Mouse (Mus musculus) erythroblast, adult 5-6 weeks (primary cell): ENCODE data around the gene Foxj1. TPM values are rescaled to one million over a fixed set of nuclear protein-coding genes. Genes with fewer than 3 reads are reported as not detected.

ENCODE experiments used
- ATAC-seq: replicated peaks from 2 replicates; pipeline ENCODE4 v1.8.0; 2016; ENCODE audit warnings: moderate number of reproducible peaks, mild to moderate bottlenecking, moderate TSS enrichment, inconsistent platforms; ENCODE audit not compliant: poor library complexity, low FRiP score, severe bottlenecking
- total RNA-seq, 2 experiments: library from RNA; stranded (forward) in 1 of 2; stranded (reverse) in 1 of 2; fragments of 150-400 nt in 1 of 2; fragments of 200-764, 138-1000 nt in 1 of 2; gene quantifications; 2 replicates each; pipeline versions ENCODE4 v1.2.3 to v1.2.4; 2015 to 2017; ENCODE audit warnings: low replicate concordance in 2 of 2

The Foxj1 gene
- total RNA-seq, 2 experiments from 2014 or later = not detected

GRCm38 (mm10) chr11:116347955-116348354, 12.8 kb upstream of the Foxj1 start:
- ATAC-seq = no peak

- ATAC-seq = no peak
Measured at GRCm38 (mm10) chr11:116347012-116347411, 11.8 kb upstream of the Foxj1 start.

- no peak for ATAC-seq
Measured at GRCm38 (mm10) chr11:116342069-116342791, 7.0 kb upstream of the Foxj1 start.

GRCm38 (mm10) chr11:116337531-116337930, 2.3 kb upstream of the Foxj1 start:
- ATAC-seq = no peak

- ATAC-seq = no peak
Measured at GRCm38 (mm10) chr11:116337000-116337399, 1.8 kb upstream of the Foxj1 start.

- ATAC-seq = no peak
Measured at GRCm38 (mm10) chr11:116336393-116336792, 1.2 kb upstream of the Foxj1 start.

- ATAC-seq = no peak
Measured at GRCm38 (mm10) chr11:116334417-116334782, 799 bp downstream of the Foxj1 start.

GRCm38 (mm10) chr11:116333526-116334416, 1.4 kb downstream of the Foxj1 start:
- no peak for ATAC-seq

GRCm38 (mm10) chr11:116332983-116333270, 2.3 kb downstream of the Foxj1 start:
- no peak for ATAC-seq

GRCm38 (mm10) chr11:116332232-116332982, 2.8 kb downstream of the Foxj1 start:
- ATAC-seq = no peak

- ATAC-seq = no peak
Measured at GRCm38 (mm10) chr11:116330211-116330518, 5.0 kb downstream of the Foxj1 start.

GRCm38 (mm10) chr11:116329314-116330210, 5.6 kb downstream of the Foxj1 start:
- no peak for ATAC-seq

GRCm38 (mm10) chr11:116326963-116327603, 8.1 kb downstream of the Foxj1 start:
- ATAC-seq = no peak

- ATAC-seq = peak; percentile 85
Measured at GRCm38 (mm10) chr11:116318719-116319659, 16.2 kb downstream of the Foxj1 start.

GRCm38 (mm10) chr11:116312359-116312758, 22.8 kb downstream of the Foxj1 start:
- ATAC-seq = no peak

- no peak for ATAC-seq
Measured at GRCm38 (mm10) chr11:116311169-116311568, 24.0 kb downstream of the Foxj1 start.

- no peak for ATAC-seq
Measured at GRCm38 (mm10) chr11:116309601-116310000, 25.6 kb downstream of the Foxj1 start.
